Mouse (Mus musculus): ENCODE results near the gene Alpk1. TPM values are rescaled to one million over a fixed set of nuclear protein-coding genes. Genes with fewer than 3 reads are reported as not detected.
A peak's percentile ranks its signal among the peaks of the same experiment; 100 is the strongest.

Alpk1 gene
- polyA plus RNA-seq, 1 experiment from 2014 or later = 0.60 TPM

DNA sequence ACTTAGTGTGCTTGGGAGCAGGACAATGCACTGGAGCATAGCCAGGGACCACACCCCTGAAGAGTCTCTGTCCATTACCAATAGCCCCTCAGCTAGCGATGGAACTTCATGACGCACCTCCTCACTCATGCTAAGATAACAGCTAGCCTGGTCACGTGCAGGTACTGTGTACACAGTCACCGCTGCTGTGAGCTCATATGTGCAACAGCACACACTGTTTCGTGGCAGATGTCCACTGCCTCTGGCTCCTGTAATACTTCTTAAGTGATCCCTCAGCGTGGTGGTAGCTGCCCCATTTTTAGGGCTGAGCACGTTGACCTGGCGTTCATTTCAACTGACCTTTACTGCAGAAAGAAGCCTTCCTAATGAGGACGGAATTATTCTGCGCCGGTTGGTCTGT, 83.8 kb downstream of the Alpk1 start:
- H3K4me1 ChIP-seq (ENCODE audit: control insufficient read depth, insufficient read depth, low read length) = peaks cover 4% of the 10 kb centered on the region
- H3K27me3 ChIP-seq (ENCODE audit: control insufficient read depth, insufficient read depth, low read length) = peaks cover 12% of the 10 kb centered on the region
- DNase-seq (ENCODE audit: low spot score) = no peak
- no peak overlapping the region for H3K9ac ChIP-seq (replicated peaks; ENCODE audit: low read length)
- ATAC-seq (replicated peaks; ENCODE audit: insufficient number of reproducible peaks, low FRiP score, low TSS enrichment, low read depth) = no peak
- H3K4me2 ChIP-seq (ENCODE audit: low read depth, low read length) = no peak overlapping the region
- H3K36me3 ChIP-seq (replicated peaks; ENCODE audit: control insufficient read depth, insufficient read depth, low read depth, low read length) = no peaks in the 10 kb centered on the region
- no peaks in the 10 kb centered on the region for H3K9me3 ChIP-seq (replicated peaks; ENCODE audit: control insufficient read depth, low read length)
- H3K27ac ChIP-seq (replicated peaks; ENCODE audit: low read depth, low read length) = no peak overlapping the region
- 59% methylated on average over 11 of the region's 11 CpGs for WGBS
- H3K4me3 ChIP-seq (ENCODE audit: low read depth, low read length) = no peak overlapping the region

DNA sequence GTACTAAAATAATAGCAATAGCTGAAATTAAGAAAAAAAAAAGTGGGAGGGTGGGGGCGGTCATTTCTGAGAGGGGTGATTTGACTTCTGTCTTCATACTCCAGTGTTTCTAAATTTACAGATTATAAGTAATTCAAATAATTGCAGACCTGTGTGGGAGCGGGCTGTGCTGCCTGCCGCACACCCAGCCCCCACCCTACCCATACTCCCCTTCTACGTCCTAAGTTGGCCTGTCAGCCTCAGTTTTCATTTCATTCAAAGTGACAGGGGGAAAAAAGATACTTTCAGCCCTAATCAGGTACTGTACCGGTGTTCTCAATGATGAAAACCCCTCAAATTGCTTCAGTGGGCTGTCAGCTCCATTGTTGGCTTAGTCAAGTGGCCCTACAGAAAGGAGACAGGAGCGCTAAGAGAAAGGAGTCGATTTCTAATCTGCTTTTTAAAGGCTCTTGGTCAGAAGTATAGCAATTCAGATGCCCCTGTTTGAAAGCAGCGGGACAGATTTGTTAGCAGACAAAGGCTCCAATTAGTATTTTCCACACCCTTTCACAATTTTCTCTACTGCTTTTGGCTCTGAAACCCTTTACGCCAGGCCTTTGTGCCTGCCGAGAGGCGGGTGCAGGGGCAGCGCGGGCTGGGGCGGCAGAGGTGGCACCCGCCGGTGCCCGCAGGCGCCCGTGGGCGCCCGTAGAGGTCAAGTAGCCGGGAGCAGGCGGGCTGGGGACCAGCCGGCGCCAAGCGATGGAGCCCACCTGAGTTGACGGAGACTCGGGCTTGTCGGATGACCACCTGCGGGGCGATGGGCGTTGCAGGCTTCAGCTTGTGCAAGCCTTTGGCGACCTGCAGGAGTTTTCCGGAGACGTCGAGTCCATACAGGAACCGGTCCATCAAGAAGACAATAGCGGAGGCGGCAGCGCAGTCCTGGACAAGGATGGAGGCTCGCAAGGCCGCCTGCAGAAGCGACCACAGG, 85.2 kb downstream of the Alpk1 start:
- Histone ChIP-seq H3K4me1 (ENCODE audit: control insufficient read depth, insufficient read depth, low read length) (peaks cover 4% of the 10 kb centered on the region), H3K36me3 (replicated peaks; ENCODE audit: control insufficient read depth, insufficient read depth, low read depth, low read length) (no peaks in the 10 kb centered on the region), H3K9ac (replicated peaks; ENCODE audit: low read length) (peak overlapping the region; percentile 57), H3K9me3 (replicated peaks; ENCODE audit: control insufficient read depth, low read length) (no peaks in the 10 kb centered on the region), H3K4me3 (ENCODE audit: low read depth, low read length) (peak overlapping the region; percentile 32), H3K4me2 (ENCODE audit: low read depth, low read length) (peak overlapping the region; percentile 67), H3K27me3 (ENCODE audit: control insufficient read depth, insufficient read depth, low read length) (peaks cover 12% of the 10 kb centered on the region), H3K27ac (replicated peaks; ENCODE audit: low read depth, low read length) (no peak overlapping the region)
- peak; percentile 47 for DNase-seq (ENCODE audit: low spot score)
- ATAC-seq (replicated peaks; ENCODE audit: insufficient number of reproducible peaks, low FRiP score, low TSS enrichment, low read depth) = peak; percentile 34; the same call in 1 of the 2 replicates
- 5% methylated on average over 43 of the region's 43 CpGs for WGBS

- peaks cover 12% of the 10 kb centered on the region for H3K27me3 ChIP-seq (ENCODE audit: control insufficient read depth, insufficient read depth, low read length)
- DNase-seq (ENCODE audit: low spot score) (no peak), ATAC-seq (replicated peaks; ENCODE audit: insufficient number of reproducible peaks, low FRiP score, low TSS enrichment, low read depth) (no peak)
- no peak overlapping the region for H3K4me2 ChIP-seq (ENCODE audit: low read depth, low read length)
- no peaks in the 10 kb centered on the region for H3K9me3 ChIP-seq (replicated peaks; ENCODE audit: control insufficient read depth, low read length)
- H3K9ac ChIP-seq (replicated peaks; ENCODE audit: low read length) = no peak overlapping the region
- no peaks in the 10 kb centered on the region for H3K36me3 ChIP-seq (replicated peaks; ENCODE audit: control insufficient read depth, insufficient read depth, low read depth, low read length)
- H3K4me1 ChIP-seq (ENCODE audit: control insufficient read depth, insufficient read depth, low read length) = peaks cover 4% of the 10 kb centered on the region
- 60% methylated on average over 4 of the region's 4 CpGs for WGBS
- no peak overlapping the region for H3K27ac ChIP-seq (replicated peaks; ENCODE audit: low read depth, low read length)
- H3K4me3 ChIP-seq (ENCODE audit: low read depth, low read length) = no peak overlapping the region
Measured at GRCm38 (mm10) chr3:127691230-127691629, 89.1 kb downstream of the Alpk1 start.

GRCm38 (mm10) chr3:127679703-127680102, 100.6 kb downstream of the Alpk1 start:
- no peak for DNase-seq (ENCODE audit: low spot score)
- ATAC-seq (replicated peaks; ENCODE audit: insufficient number of reproducible peaks, low FRiP score, low TSS enrichment, low read depth) = no peak
- Histone ChIP-seq H3K9me3 (replicated peaks; ENCODE audit: control insufficient read depth, low read length) (no peaks in the 10 kb centered on the region), H3K27ac (replicated peaks; ENCODE audit: low read depth, low read length) (no peak overlapping the region), H3K4me1 (ENCODE audit: control insufficient read depth, insufficient read depth, low read length) (no peaks in the 10 kb centered on the region), H3K9ac (replicated peaks; ENCODE audit: low read length) (no peak overlapping the region), H3K27me3 (ENCODE audit: control insufficient read depth, insufficient read depth, low read length) (no peaks in the 10 kb centered on the region), H3K36me3 (replicated peaks; ENCODE audit: control insufficient read depth, insufficient read depth, low read depth, low read length) (no peaks in the 10 kb centered on the region), H3K4me3 (ENCODE audit: low read depth, low read length) (no peak overlapping the region), H3K4me2 (ENCODE audit: low read depth, low read length) (no peak overlapping the region)
- 89% methylated on average over 15 of the region's 15 CpGs for WGBS

DNA sequence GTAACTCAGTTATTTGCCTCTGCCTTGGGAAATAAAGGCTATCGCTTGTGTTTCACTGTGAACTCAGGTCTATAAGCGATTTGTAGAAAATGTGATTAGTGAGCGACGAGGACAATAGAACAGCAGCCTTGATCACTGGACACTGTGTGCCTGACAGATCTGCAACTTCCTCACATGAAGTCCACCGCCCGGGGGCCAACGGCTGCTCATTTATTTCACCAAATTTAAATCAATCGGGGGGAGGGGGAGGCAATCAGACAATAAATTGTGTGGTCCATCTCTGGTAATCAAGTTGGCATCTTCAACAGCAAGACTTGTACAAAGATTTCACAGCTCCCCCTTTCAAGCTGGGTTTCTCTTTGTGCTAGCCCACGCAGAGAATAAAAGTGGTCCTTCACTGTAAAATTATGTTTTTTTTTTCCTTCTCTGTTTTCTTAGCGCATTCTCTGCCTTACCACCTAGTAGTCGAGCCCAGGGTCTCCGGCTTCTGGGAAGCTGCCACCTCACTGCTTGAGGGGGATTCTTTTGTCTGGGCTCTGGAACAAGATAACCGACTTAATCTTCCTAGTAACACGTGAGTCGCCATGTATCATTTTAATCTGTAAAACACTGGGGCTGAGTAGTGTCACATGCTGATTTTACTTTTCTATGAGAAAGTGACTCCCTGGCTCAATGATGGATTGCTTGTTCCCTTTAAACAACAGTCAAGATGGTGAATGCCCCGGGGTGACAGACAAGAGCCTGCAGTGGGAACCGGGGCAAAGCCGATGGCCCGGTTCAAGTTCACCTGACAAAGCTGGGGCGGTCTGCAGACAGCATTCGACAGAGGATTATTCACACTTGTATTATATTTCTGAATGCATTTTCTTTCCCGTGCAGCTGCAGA, 118.4 kb downstream of the Alpk1 start:
- Histone ChIP-seq H3K27me3 (ENCODE audit: control insufficient read depth, insufficient read depth, low read length) (no peaks in the 10 kb centered on the region), H3K36me3 (replicated peaks; ENCODE audit: control insufficient read depth, insufficient read depth, low read depth, low read length) (no peaks in the 10 kb centered on the region), H3K4me3 (ENCODE audit: low read depth, low read length) (no peak overlapping the region), H3K9me3 (replicated peaks; ENCODE audit: control insufficient read depth, low read length) (no peaks in the 10 kb centered on the region), H3K27ac (replicated peaks; ENCODE audit: low read depth, low read length) (no peak overlapping the region), H3K4me2 (ENCODE audit: low read depth, low read length) (no peak overlapping the region), H3K4me1 (ENCODE audit: control insufficient read depth, insufficient read depth, low read length) (no peaks in the 10 kb centered on the region), H3K9ac (replicated peaks; ENCODE audit: low read length) (no peak overlapping the region)
- no peak for DNase-seq (ENCODE audit: low spot score)
- ATAC-seq (replicated peaks; ENCODE audit: insufficient number of reproducible peaks, low FRiP score, low TSS enrichment, low read depth) = no peak
- 58% methylated on average over 22 of the region's 22 CpGs for WGBS

GRCm38 (mm10) chr3:127660712-127661111, 119.6 kb downstream of the Alpk1 start:
- no peak overlapping the region for H3K4me2 ChIP-seq (ENCODE audit: low read depth, low read length)
- no peaks in the 10 kb centered on the region for H3K9me3 ChIP-seq (replicated peaks; ENCODE audit: control insufficient read depth, low read length)
- H3K4me3 ChIP-seq (ENCODE audit: low read depth, low read length) = no peak overlapping the region
- no peaks in the 10 kb centered on the region for H3K36me3 ChIP-seq (replicated peaks; ENCODE audit: control insufficient read depth, insufficient read depth, low read depth, low read length)
- no peak overlapping the region for H3K9ac ChIP-seq (replicated peaks; ENCODE audit: low read length)
- no peak for DNase-seq (ENCODE audit: low spot score)
- no peak for ATAC-seq (replicated peaks; ENCODE audit: insufficient number of reproducible peaks, low FRiP score, low TSS enrichment, low read depth)
- WGBS = 77% methylated on average over 7 of the region's 7 CpGs
- H3K4me1 ChIP-seq (ENCODE audit: control insufficient read depth, insufficient read depth, low read length) = no peaks in the 10 kb centered on the region
- H3K27me3 ChIP-seq (ENCODE audit: control insufficient read depth, insufficient read depth, low read length) = no peaks in the 10 kb centered on the region
- no peak overlapping the region for H3K27ac ChIP-seq (replicated peaks; ENCODE audit: low read depth, low read length)

DNA sequence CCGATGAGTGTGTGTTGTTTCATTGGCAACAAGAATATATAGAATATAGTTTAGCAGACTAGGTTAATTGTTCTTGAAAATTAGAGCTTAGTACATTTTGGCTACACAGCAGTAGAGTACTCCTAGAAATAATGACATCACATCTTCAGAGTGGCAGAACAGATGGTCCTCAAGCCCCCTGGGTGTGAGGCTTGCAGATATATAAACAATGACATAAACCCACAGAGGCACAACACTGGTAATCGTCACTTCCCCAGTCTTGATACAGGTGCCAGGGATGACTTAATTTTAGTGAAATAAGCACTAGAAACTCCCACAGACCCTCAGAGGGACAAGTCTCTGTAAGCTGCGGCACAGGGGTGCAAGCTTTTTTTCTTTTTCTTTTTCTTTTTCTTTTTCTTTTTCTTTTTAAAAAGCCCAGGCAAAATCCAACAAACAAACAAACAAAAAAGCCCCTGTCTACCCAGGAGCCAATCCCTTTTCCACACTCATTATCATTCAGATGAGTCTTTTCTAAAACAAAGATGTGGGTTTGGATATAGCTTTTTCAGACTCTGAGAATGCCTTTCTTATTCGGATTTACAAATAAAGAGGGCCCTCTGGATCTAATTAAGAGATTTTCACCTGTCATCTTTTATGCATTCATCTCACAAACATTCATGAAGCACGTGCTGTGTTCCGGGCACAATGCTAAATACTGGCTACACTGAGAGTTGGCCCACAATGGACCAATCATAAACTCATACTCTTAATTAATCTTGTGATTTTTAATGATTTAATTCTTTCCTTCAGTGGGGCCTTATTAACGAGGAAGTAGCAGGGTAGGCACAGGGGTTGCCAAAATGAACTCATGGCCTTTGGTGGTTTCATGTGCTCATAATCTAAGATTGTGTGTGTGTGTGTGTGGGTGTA, 128.3 kb downstream of the Alpk1 start:
- Histone ChIP-seq H3K4me2 (ENCODE audit: low read depth, low read length) (no peak overlapping the region), H3K4me1 (ENCODE audit: control insufficient read depth, insufficient read depth, low read length) (no peaks in the 10 kb centered on the region), H3K9me3 (replicated peaks; ENCODE audit: control insufficient read depth, low read length) (no peaks in the 10 kb centered on the region), H3K9ac (replicated peaks; ENCODE audit: low read length) (no peak overlapping the region), H3K27me3 (ENCODE audit: control insufficient read depth, insufficient read depth, low read length) (0 out of 2 replicates have a peak, but pooled peaks cover 2% of the 10 kb centered on the region), H3K36me3 (replicated peaks; ENCODE audit: control insufficient read depth, insufficient read depth, low read depth, low read length) (no peaks in the 10 kb centered on the region), H3K27ac (replicated peaks; ENCODE audit: low read depth, low read length) (no peak overlapping the region), H3K4me3 (ENCODE audit: low read depth, low read length) (no peak overlapping the region)
- WGBS = 50% methylated on average over 7 of the region's 7 CpGs
- DNase-seq (ENCODE audit: low spot score) (no peak), ATAC-seq (replicated peaks; ENCODE audit: insufficient number of reproducible peaks, low FRiP score, low TSS enrichment, low read depth) (no peak)
